Mouse (Mus musculus) kidney, postnatal 14 days (tissue): Measurements from ENCODE around the gene Slc25a21.

ENCODE experiments used
- DNase-seq: peaks from one replicate; pipeline ENCODE4 v3.0.0; 2022; ENCODE audit warnings: mixed read lengths

Gene Slc25a21

DNA sequence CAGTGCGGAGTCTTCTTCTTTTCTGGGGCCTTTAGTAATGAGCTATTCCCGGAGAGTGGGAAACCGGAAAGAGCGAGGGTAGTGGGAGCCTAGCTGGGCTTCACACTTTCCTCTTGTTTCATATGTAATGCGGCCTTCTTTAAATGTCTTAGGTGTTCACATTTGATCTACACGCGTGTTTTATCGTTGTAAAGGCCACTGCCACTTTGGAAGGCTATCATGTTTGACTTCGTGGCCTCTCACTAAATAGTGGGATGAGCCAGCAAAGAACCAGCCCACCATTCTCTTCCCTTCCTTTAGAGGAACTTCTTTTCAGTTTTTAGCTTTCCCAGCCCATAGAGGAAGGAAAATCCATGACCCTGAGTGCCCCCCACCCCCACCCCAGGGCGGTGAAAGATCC is 507.9 kb downstream of the Slc25a21 start:
- DNase-seq, result no peak

DNA sequence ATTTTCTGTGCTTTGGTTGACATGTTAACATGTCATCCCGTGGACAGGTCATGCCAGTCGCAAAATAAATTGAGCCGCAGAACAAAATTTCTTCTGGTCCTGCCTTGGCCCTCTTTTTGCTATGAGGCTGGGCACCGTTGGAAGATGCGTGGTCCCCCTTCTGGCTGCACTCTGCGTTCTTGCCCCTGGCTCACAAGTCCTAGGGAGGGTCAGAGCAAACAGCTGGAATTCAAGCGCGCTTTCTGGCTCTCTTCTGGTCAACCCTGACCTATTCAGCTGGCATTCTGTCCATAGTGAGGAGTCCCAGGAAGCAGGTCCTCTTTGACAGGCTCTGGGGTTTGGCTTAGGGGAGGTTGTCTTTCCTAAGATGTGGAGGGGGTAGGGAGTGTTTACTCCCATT is 508.4 kb downstream of the Slc25a21 start:
- DNase-seq, result no peak

DNA sequence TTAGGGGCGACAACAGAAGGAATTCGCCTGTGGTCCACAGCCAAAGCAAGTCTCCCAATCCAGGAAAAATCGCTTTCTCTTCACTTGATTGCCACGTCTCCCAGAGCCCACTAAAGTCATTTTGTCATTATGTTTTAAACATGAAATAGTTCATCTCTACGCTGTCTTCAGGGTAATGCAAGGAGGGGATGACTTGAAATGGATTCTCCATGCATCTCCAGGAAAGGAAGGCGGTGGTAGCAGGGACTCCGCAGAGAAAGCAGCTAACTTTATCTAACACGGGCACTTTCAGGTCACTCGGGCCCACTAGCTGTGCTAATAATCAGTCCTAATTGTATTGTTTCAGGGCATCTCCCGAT is 508.8 kb downstream of the Slc25a21 start:
- DNase-seq, result no peak

DNA sequence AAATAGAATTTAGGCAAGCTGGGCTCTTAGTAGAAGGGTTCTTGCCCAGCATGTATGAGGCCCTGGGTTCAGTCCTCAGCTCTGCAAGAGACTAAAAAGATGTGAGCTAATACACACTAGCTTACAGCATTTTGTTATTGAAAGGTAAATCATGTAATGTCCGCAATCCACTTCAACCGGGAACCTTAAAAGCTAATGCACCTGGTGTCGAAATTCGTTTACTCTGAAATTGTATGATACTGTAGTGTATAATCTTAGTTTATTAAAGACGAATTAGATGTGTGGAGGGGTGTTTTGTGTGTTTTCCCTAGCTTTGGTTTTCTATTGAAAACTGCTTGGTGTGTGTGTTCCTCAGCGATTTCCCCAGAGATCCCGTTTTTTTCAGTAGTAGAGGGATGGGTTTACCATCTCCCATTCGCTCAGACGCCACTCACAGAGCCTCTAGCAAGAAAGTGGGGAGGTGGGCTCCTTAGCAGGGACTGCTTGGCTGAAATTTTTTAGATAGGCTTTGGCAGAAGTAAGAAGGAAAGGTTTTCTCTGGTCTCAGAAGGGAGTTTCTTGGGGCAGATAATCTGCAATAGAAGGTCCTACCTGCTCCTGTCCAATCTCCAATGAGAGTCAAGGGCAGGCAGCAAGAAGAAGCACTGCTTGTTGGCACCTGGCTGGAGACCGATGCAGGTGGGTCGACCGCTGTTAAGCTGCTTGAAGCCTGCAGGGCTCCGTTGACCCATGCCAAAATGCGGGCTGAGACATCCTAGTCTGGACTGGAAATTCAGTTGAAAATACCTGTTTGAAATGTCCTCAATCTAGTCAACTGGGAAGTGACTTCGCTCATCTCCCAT is 509.4 kb downstream of the Slc25a21 start:
- DNase-seq, result no peak

DNA sequence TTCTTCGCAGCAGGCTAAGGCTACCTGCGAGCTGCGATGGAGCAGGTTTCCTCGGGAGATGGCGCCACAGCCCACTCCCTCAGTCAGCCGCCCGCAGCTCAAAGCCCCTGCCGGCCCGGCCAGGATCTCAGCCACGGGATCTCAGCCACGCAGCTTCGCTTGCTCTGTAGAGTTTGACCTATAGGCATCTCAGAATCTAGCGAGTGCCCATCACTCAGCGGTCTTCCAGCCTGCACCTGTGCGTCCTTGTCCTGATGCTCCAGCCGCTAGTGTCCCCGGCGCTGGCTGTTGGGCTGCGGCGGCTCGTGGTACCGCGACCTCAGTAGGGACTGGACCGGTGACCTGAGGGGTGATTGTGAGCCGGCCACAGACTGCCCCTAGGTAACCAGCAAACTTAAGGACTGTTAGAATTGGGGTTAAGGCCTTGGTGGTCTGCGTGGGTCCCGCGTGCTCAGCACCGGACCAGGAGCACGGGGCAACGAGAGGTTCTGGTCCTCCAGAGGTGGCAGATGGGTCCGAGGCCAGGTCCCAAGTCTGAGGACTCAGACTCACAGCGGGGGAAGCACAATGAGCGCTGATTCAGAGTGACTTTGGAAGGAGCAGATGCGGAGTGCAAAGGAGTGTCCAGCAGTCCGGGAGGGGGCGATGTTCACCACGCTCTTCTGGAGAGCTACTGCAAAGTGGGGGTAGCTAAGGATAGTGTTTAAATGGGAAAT is 516.0 kb downstream of the Slc25a21 start:
- DNase-seq, result peak; percentile 32

DNA sequence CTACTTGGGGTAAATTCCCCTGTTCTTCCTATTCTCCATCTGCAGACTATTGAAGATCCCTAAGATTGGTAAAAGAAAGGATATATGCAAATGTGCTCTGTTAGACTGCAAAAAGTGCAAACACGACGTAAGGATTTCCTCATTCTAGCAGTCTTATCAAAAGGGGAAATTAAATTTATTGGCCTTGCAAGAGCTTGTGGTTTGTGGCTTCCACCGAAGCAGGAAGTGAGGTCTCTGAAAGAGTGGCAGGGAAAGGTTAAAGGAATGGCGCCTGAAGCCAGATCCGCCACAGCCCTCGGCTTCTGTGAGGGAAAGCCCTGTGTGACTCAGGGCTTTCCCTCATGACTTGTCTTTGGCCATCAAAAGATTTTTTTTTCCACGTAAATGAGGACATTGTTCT is 519.7 kb downstream of the Slc25a21 start:
- DNase-seq, result no peak

DNA sequence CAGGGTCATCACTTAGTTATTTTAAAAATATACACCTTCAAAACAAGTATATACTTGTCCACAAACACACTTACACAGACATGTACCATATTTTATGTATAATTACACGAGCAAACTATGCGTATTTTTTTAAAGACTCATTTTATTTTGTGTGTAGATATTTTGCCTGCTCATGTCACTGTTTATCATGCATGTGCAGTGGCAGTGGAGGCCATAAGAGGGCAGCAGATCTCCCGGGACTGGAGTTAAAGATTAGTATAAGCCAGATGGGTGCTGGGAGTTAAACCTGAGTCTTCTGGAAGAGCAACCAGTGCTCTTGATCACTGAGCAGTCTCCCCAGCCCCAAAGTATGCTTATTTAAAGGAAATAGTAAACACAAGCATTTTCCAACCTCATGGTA is 522.5 kb downstream of the Slc25a21 start:
- no peak for DNase-seq

DNA sequence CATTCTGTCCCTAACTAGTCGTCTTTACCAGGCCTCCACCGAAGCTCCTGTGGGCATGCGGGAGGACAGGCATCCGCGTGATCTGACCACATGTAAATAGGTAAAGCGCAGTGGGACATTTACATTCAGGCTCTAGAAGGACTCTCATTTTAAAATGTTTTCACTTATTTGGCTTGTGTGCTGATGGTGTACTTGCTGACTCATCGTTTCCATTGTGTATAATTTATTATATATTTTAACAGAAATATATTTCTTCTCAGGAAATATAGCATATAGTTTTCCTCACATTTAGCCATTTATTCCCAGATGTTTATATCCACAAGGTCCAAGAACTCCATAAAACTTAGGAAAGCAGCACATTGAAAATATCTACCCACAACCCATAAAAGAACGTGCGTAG is 526.5 kb downstream of the Slc25a21 start:
- no peak for DNase-seq

DNA sequence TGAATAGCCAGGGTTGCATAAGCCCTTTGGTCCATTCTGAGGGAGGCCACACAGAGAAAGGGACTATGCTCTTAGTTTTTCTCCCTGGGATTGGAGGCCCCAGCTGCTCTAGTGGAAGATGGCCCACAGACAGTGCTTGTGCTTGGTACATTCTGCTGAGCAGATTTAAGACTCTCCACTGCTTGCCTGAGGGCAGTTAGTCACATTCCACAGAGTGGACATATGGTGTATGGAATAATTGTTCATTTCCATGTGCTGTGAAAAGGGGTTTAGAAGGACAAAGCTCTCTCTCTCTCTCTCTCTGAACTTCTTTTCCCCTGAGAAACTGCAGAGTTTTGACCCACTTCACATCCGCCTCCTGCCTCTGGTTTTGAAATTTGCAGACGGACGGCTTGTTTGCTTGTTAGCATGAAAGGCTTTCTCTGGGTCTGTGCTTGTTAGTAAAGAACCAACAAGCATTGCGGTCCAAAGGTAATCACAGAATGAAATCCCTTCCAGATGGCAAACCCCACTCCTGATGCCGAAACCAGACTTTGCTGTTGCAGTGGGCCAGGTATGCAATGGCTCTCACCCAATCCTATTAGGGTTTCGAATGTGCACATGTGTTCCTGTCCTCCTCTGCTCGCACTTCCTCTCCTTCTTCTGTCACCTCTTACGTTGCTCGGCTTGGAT is 527.7 kb downstream of the Slc25a21 start:
- DNase-seq, result no peak
